Mouse (Mus musculus): Measurements from ENCODE around the gene Tmem127.
A peak's percentile ranks its signal among the peaks of the same experiment; 100 is the strongest.
"Not testable (repeated sequence)": the region's sequence is repeated elsewhere in the genome, so short reads cannot be mapped to it uniquely, and the experiment has no call there.

Tmem127 gene

DNA sequence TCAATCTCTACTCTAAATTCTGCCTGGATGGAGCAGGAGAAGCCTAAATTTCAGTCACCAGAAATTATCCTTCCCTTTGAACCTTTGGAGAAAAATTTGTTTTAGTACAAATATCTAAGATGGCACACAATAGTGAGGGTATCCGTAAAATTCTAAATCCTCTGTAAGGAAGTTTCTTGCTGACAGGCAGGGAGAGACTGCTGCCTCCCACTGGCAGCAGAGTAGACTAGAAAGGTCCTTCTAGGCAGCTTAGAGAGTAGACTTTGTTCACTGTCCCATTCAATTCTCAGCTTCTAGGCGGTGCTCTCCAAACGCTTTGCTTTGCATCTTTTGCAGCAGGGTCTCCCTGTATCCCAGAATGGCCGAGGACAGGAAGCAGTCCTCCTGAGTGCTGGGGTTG, 20.1 kb downstream of the Tmem127 start:
- DNase-seq (ENCODE audit: low read depth, low spot score), result no peak

DNA sequence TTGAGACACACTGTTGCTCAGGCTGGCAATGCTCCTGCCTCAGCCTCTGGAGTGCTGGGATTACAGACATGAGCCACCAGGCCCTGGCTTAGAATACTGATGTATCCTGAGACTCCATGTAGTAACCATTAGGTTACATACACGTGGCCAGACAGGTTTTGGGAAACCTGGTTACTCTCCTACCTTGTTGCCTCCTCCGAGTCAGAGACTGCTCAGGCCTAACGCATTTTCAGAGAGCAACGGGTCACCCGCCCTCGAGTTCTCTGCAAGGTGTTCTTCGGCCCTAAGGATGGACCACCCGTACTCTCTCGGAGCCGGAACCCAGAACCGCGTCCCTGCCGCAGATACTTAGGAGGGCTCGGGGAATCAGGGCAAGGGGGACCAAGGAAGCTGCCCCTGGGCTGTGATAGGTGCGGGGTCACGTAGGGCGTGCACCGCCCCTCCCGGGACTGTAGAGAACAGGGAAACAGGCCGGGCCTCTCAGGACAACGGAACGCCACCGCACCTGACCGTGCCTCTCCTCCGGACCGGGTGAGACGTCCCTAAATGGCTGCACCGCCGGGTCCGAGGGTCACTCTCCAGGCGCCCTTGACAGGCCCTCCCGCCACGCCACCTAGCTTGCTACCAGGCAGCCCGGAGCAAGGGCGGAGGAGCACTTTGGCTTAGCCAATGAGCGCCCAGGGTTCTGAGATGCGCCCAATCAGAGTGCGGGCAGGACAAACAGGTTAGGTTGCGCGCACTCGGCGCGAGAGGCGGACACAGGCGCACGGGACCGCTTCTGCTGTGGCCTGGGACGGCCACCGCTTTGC, 22.0 kb downstream of the Tmem127 start, which contains the start of gene Stard7:
Gene Stard7, plus strand, starts transcription at position 728 of the 809 bp plus-strand sequence.
- DNase-seq (ENCODE audit: low read depth, low spot score), result peak; percentile 99

DNA sequence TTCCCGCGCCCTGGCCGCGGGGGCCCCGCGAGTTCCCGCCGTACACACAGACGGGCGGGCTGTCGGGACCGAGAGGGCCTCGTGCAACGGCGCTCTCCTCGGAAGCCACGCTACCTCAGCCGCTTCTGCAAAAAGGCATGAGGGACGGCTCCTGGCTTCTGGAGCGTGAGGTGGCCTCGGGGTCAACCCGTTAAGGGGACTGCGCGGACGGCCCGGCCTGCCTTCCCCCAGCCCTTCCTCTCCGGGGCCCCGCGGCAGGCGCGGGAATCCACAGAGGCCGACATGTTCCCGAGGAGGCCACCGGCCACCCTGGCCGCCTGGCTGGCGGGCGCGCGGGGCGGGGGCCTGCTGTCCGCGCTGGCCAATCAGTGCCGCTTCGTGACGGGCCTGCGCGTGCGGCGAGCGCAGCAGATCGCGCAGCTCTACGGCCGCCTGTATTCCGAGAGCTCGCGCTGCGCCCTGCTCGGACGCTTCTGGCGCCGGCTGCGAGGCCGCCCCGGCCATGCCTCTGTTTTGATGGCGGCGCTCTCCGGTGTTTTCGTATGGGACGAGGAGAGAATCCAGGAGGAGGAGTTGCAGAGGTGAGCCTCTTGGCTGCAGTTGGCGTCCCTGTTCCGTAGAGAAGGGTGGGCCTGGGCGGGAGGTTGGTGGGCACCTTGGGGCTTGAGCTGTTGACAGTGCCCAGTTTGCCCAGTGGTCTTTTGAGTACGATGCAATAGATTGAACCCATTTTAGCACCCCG, 22.8 kb downstream of the Tmem127 start:
- DNase-seq (ENCODE audit: low read depth, low spot score), result peak; percentile 91

DNA sequence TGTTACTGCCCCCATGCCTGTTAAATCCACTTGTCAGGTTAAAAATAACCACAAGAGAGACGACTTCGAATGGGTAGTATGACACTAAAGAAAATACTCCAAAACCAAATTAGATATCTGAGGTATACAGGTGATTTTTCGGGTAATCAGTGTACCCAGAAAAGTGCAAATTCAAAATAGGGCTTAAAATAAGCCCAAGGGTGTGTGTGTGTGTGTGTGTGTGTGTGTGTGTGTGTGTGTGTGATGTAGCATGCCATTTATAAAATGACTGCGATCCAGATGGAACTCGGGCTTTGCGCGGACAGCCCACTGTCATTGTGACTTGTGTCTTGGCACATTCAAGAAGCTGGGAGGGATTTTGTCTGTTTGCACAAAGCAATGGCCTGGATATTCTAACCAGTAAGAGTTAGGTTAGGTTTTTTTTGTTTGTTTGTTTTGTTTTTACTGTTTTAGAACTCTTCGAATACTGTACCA, 23.4 kb downstream of the Tmem127 start:
- peak; percentile 53 for DNase-seq (ENCODE audit: low read depth, low spot score)

DNA sequence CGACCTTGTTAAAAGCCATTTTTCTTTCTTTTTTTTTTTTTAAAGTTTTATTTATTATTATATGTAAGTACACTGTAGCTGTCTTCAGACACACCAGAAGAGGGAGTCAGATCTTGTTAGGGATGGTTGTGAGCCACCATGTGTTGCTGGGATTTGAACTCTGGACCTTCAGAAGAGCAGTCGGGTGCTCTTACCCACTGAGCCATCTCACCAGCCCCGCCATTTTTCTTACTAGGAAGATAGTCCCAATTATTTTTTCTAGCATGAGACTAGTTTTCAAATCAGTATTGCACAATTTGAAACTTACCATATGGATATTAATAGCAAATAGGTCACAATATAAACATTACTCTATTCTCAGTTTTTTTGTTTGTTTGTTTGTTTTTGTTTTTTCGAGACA, 24.3 kb downstream of the Tmem127 start:
- DNase-seq (ENCODE audit: low read depth, low spot score), result not testable (repeated sequence)

DNA sequence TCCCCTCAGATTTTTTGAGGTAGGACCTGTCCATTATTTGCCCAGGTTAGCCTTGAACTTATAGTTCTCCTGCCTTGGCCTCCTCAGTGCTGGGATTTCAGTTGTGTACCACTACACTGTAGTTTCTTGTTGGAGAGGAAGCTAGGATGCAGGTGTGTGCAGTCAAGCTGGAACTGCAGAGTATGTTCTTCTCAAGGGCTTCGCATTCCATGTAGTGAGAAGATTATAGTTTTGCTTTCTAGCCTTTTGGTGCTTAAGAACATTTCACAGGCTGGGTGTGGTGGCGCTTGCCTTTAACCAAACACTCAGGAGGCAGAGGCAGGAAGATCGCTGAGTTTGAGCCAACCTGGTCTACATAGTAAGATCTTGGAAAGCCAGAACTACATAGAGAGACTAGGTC, 25.1 kb downstream of the Tmem127 start:
- DNase-seq (ENCODE audit: low read depth, low spot score), result no peak

DNA sequence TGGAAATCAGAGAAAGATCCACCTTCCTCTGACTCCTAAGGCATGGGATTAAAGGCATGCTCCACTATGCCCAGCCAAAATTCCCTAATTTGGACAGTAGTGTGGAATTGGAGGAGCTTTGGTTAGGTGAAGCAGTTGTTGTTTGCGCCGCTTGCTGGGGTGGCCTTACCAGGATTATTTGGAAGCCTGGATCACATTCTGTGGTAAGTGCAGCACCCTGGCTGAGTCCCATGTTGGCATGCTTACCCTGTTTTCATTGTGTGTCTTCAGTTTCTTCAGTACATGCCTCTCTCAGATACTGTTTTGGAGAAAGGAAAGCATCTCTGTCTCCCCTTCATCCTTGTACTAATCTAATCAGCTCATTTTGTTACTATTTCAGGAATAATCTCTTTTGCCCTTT, 26.9 kb downstream of the Tmem127 start:
- DNase-seq (ENCODE audit: low read depth, low spot score), result no peak

DNA sequence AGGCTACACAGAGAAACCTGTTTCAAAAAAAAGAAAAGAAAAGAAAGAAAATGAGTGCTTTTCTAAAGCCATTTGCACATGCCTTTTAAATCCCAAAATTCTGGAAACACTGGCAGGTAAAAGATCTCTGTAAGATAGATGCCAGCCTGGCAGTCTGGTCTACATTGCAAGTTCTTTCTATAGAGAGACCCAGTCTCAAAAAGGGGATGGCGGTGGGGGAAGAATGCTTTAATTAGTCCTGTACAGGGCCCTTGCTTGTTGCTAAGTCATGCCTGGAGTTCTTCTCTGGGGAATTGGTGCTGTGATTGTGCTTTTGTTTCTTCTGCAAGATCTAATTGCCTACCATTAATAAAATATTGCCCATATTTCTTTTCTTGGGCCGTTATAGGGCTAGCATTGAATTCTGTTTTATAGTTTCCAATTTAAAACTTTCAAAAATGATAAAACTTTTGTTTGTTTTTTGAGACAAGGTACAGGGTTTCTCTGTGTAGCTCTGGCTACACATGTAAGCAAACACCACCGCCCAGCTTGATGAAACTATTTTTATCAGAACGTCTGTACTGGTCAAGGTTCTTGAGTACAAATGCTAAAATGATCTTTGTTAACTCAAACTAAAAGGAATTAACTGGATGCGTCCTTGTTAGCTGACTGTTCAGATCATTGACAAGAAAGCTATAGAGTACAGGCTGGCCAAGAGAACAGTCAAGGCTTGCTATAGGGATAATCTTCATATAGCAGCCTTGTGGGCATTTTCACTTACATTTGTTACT, 28.0 kb downstream of the Tmem127 start:
- DNase-seq (ENCODE audit: low read depth, low spot score), result no peak

DNA sequence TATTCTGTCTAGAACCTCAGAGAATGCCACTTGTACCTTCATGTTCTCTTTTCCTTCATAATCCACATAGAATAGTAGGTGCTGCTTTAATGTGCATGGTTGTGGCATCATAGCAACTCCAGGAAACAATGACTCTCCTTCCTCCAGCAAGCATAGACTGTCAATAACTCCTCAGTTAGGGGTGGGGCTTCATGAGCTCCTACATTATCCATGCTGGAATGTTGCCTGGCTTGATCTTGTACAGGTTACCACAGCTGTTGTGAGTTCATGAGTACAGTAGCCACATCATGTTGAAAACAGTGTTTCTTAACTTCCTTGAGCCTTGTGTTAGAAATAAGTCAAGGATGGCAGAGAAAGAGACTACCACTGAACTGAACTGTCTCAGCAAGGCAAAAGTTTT, 30.5 kb downstream of the Tmem127 start:
- DNase-seq (ENCODE audit: low read depth, low spot score), result no peak

DNA sequence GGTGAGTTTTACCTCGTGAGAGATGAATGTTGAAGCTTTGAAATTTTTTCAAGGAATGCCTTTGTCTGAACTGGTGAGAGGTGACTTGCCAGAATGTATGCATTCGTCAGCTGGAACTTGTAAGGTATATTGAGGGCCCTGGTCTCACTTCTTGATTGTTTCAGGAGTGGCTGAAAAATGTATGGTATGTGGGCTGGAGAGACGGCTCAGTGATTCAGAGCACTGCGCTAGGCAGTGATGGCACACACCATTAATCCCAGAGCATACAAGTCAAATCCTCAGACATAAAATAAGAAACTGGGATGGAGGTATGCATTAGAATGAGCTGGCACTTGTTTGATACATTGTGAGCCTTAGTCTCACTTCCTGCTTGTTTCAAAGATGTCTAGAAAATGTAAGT, 44.5 kb downstream of the Tmem127 start:
- no peak for DNase-seq (ENCODE audit: low read depth, low spot score)

DNA sequence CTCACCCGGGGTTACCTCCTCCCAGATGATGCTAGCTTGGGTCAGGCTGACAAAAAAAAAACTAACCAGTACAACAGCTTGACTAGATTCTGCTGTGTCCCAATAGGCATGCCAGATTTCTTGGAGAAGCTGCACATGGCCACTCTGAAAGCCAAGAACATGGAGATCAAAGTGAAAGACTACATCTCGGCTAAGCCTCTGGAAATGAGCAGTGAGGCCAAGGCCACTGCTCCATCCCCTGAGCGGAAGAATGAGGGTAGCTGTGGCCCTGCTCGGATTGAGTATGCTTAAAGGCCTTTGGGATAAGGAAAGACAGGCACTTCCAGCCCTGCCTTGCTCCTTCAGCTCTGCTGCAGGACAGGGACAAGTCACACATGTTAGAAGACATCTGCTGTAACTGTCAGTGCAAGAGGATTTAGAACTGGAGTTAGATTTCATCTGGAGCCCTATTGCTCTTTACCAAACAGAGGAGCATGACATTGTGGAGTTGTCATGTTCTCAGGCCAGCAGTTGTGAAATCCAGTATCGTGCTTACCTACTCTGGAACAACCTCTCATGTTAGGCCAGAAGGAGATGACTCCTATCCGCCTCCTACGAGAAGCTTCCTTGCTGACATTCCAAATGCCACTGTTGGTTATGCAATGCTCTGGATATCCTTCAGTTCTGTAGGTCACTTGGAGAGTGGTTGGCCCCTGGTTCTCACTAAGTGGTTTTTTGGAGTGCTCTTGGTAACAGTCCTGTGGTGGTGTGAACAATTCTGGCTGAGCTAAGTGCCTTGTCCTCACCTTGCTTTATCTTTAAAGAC, 49.5 kb downstream of the Tmem127 start:
- DNase-seq (ENCODE audit: low read depth, low spot score), result no peak

DNA sequence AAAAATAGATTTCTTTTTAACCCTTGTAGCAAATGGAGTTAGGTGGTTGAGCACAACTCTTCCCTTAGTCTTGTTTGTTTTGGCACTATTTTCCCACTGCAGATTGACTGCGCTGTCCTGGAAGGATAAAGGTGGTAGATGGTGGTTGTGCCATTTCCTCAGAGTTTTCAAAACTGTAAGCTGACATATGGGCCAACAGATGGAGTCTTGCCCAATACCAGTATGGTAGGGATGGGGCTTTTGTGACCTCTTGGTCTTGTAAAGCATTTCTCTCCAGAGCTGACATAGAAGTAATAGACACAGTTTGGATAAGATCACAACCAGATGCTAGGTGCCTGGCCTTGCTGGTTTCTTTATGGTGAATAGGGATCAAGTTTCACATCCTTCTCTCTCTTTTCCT, 50.3 kb downstream of the Tmem127 start:
- DNase-seq (ENCODE audit: low read depth, low spot score), result no peak

DNA sequence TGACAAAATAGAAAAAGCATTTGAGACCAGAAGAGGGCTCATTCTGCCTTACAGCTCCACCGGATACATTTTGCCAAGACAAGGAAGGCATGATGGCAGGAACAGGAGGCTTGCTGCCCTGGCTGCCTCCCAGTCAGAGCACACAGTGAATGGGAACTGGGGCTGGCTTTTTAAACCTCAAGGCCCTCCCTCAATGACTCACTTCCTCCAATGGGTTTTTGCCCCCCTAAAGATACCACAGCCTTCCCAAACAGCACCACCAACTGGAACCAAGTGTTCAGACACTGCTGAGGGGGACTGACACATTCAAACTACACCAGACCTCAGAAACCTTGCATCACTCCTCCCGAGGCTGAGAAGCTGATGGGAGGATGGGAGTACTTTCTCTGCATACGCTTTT, 53.0 kb downstream of the Tmem127 start:
- peak; percentile 47 for DNase-seq (ENCODE audit: low read depth, low spot score)

DNA sequence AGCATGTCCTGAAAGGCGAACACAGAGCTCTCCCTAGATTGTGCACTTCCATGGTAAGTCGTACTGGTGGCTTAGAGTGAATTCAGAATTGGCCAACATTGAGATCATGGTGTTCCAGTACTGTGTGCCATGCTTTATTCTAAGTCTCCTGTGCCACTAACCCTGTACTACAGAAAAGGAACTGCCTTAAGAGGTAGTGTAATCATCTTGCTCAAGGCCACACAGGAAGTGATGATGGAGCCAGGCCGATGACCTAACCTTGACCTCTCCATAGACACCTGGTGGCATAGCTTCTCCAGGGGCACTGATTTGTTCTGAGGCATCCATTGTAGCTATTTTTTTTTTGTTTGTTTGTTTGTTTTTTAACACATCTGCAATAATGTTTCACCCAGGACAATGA, 54.2 kb downstream of the Tmem127 start:
- peak; percentile 34 for DNase-seq (ENCODE audit: low read depth, low spot score)

DNA sequence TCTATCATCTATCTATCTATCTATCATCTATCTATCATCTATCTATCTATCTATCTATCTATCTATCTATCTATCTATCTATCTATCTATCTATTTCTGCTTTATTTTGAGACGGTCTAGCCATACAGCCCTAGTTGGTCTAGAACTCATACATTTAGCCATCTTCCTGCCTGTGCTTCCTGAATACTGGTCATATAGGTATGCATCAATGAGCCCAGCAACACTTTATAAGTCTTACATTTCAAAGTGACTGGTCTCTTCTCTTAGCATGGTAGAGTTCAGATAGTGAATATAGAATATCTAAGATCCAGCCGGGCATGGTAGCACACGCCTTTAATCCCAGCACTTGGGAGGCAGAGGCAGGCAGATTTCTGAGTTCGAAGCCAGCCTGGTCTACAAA, 56.5 kb downstream of the Tmem127 start:
- peak; percentile 27 for DNase-seq (ENCODE audit: low read depth, low spot score)

DNA sequence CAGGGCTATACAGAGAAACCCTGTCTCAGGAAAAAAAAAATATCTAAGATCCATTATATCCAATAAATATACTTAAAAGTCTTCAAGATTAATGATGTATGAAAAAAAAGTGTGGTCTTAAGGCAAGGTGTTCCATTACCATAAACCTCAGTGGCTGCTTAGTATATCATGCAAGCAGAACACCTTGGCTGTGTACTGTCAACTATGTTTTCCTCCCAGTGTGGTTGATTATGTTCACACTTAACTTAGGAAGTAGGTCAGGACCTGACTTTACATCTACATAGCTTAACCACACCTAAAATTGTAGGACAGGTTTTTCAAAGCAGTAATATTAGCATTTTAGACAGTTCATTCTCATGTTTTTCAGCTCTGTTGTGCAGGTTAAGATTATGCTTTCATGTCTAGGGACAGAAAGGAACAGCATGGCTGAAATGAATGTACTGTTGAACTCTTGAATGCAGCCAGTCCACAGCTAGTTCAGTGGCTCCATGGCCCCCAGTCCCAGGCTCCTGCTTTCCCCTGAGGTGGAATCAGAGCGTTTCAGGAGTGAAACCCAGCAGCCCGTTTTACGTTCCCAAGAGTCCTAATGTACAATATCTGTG, 57.0 kb downstream of the Tmem127 start:
- peak; percentile 43 for DNase-seq (ENCODE audit: low read depth, low spot score)

DNA sequence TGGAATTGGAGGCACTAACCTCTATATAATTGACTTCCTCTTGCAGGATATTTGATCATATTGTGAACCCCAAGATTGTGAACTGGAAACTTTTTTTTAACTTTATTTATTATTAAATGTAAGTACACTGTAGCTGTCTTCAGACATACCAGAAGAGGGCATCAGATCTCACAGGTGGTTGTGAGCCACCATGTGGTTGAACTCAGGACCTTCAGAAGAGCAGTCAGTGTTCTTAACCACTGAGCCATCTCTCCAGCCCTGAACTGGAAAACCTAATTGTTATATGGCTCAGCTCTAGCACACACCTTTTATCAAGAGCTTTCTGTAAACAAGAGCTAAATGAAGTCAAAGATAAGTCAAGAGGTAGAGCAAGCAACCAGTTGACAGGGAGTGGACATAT, 58.4 kb downstream of the Tmem127 start:
- peak; percentile 73 for DNase-seq (ENCODE audit: low read depth, low spot score)

DNA sequence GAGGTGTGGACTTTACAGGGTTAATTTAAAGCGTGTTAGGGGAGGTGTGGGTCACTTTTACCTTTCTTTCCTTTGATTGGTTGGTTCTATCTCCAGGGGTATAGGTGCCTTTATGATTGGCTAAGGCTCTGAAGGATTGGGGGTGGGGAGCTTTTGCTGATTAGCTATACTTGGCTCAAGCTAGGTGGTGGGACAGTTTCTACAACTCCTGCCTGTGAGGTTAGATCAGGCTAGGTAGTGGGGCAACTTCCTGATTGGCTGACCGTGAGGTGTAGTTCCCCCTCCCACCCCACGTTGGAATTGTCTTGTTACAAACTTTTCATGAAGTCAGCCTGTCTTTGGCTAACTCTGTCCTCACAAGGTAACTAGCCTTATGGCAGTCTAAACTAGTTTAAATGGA, 59.5 kb downstream of the Tmem127 start:
- no peak for DNase-seq (ENCODE audit: low read depth, low spot score)

DNA sequence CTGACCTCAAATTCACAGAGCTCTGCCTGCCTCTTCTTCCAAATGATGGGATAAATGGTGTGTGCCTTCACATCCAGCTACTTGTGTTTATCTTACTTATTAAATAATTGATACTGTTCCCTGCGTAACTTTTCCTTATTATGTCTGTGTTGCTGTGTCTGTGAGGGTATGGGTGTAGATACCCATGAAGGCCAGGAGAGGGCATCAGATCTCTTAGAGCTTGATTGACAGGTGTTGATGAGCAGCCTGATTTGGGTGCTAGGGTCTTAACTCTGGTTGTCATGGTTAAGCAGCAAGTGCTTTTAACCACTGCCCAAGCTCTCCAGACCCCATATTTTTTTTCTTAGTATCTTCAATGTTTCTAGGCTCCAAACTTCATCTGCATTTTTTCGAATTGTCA, 61.0 kb downstream of the Tmem127 start:
- DNase-seq (ENCODE audit: low read depth, low spot score), result peak; percentile 71

DNA sequence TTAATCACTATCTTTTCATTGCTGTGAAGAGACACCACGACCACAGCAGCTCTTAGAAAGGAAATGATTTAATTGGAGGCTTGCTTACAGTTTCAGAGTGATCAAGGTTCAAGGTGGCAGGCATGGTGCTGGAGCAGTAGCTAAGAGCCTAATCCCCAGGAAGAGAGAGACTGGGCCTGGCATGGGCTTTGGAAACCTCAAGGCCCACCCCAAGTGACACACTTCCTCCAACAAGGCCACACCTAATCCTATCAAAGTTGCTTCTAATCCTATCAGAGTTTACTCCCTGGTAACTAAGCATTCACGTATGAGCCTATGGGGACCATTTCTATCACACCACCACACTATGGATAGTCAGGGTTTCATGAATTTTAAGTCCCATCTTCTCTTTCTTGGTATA, 62.5 kb downstream of the Tmem127 start:
- peak; percentile 49 for DNase-seq (ENCODE audit: low read depth, low spot score)

DNA sequence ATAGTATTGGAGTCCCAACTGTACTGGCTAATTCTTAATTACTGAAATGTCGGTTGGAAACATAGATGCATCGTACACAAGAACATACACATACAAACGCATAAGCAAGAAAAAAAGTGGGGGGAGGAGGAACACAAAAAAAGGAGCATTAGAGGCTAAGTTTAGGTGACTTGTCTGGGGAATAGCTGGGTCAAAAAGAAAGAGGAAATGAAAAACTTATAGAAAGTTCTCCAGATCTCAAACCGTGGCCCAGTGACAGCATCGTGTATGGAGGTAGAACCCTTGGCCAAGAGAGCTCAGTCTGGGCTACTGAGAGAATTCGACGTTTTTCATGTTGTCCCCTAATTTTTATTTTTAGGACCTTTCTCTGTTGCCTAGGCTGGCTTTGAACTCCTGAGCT, 63.0 kb downstream of the Tmem127 start:
- DNase-seq (ENCODE audit: low read depth, low spot score), result no peak

Measured in CD4-positive helper T cell, adult 2 months (primary cell).